Mouse (Mus musculus) spleen, postnatal 36 days (tissue): Measurements from ENCODE around the gene Parp1.
A peak's percentile ranks its signal among the peaks of the same experiment; 100 is the strongest.
"Not testable (repeated sequence)": the region's sequence is repeated elsewhere in the genome, so short reads cannot be mapped to it uniquely, and the experiment has no call there.

Experiments
- DNase-seq, 2 experiments: peaks; one replicate each; pipeline ENCODE4 v3.0.0; 2022; ENCODE audit warnings: low spot score in 2 of 2, mixed read lengths in 1 of 2

Gene Parp1

GRCm38 (mm10) chr1:180637796-180638195 is 69.1 kb downstream of the Parp1 start:
- not testable (repeated sequence) for DNase-seq

DNA sequence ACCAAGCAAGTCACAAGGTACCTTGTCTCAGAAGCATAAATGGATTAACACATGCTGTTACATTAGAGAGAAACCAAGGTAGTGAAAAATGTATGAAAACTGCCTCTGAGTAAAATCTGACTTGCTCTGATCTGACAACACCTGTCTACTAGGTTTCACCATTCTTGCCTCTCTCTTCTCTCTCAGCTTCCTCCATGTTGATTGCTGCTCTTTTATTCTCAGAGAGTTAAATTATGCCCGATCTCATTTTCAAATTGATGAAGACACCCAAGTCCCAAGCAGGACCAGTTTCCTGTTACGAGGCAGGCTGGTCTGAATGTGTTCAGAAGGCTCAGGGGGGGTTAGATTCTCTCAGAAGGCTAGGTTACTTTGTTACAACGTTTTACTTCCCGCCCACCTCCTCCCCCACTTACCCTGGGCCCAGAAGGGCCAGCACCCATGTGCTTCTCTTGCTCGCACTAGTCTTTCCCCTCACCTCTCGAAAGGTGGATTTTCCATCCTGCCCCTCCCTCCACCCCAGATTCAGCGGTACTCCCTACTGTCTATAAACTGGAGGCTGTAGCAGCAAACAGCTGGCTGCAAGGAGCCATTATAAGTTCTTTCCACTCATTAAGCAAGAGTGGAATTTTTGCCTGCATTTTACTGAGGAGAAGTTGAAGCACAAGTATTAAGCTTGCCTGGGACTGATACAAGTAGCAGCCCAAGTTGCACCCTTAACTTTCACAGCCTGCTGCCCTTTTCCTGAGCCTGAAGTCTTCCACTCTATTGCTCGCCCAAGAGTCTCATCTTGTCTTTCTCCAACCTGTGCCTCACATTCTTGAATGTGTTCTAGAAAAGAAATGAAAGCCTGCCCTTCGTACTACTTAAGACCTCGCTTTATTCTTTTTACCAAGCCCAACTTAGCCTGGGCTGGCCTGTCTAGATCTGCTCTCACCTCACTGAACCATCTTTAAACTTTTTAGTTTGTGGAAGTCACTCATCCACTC is 71.0 kb downstream of the Parp1 start:
- no peak for DNase-seq

- peak; percentile 10 to 28 for DNase-seq
Observed at GRCm38 (mm10) chr1:180640605-180641125, 71.9 kb downstream of the Parp1 start.

- peak; percentile 90 to 92 for DNase-seq
Observed at GRCm38 (mm10) chr1:180641137-180641517, 72.4 kb downstream of the Parp1 start, which contains the start of gene Lin9. Gene Lin9, plus strand, starts transcription at chr1:180641150.

- peak; percentile 6 to 15 for DNase-seq
Observed at GRCm38 (mm10) chr1:180641518-180642227, 72.9 kb downstream of the Parp1 start.

DNA sequence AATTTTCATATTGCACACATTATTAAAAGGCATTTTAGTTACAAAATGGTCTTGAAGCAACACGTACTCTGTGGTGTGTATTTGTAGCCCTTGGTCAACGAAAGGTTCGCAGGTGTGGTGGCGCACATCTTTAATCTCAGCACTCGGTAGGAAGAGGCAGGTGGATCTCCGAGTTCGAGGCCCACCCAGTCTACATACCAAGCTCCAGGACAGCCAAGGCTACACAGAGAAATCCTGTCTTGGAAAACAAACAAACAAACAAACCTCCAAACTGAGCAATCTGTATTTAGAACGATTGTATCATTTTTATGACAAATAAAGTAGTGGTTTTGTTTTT is 73.5 kb downstream of the Parp1 start:
- DNase-seq, result no peak
